ENCODE assay signal across 14 mouse cellular contexts in genomic region chr13:105411535-105412326, GRCm38 (mm10). TPM values are rescaled to one million over a fixed set of nuclear protein-coding genes. Genes with fewer than 3 reads are reported as not detected.
DNase-seq lines count a peak whose midpoint lies in the region; ATAC-seq lines count a peak whose summit lies in the region.
"Had no signal": no experiment of that assay in that cellular context is flagged by ENCODE, and none has a peak within 500 bp of the region (broad histone marks: within the 10 kb centered on the region; RNA-seq: fewer than 3 reads in every experiment).

No protein-coding gene starts in this region.

- no peak overlapping the region for H3K4me2 ChIP-seq in heart, embryonic 11.5 days
- H3K4me2 ChIP-seq in forebrain, embryonic 16.5 days (ENCODE audit: low read length), result no peak overlapping the region; the same call in 1 of the 2 replicates
- H3K4me2 ChIP-seq: embryonic facial prominence, embryonic 12.5 days; liver, embryonic 13.5 days; midbrain, embryonic 12.5 days had no signal

- H3K4me1 ChIP-seq in heart, embryonic 11.5 days (ENCODE audit: control insufficient read depth, insufficient read depth, low read length), result no peaks in the 10 kb centered on the region
- H3K4me1 ChIP-seq in forebrain, embryonic 16.5 days (replicated peaks; ENCODE audit: control insufficient read depth, insufficient read depth, low read length), result peaks cover 9% of the 10 kb centered on the region
- H3K4me1 ChIP-seq: embryonic facial prominence, embryonic 12.5 days; liver, embryonic 13.5 days; midbrain, embryonic 12.5 days had no signal

- no peaks in the 10 kb centered on the region for H3K27me3 ChIP-seq in heart, embryonic 11.5 days (ENCODE audit: control insufficient read depth, insufficient read depth, low read length)
- H3K27me3 ChIP-seq in forebrain, embryonic 16.5 days (replicated peaks; ENCODE audit: control insufficient read depth, insufficient read depth, low read length), result no peaks in the 10 kb centered on the region
- H3K27me3 ChIP-seq: embryonic facial prominence, embryonic 12.5 days; liver, embryonic 13.5 days; midbrain, embryonic 12.5 days had no signal

- no peaks in the 10 kb centered on the region for H3K36me3 ChIP-seq in heart, embryonic 11.5 days (ENCODE audit: control insufficient read depth, insufficient read depth, low read length)
- no peaks in the 10 kb centered on the region for H3K36me3 ChIP-seq in forebrain, embryonic 16.5 days (ENCODE audit: control insufficient read depth, insufficient read depth)
- H3K36me3 ChIP-seq: embryonic facial prominence, embryonic 12.5 days; liver, embryonic 13.5 days; midbrain, embryonic 12.5 days had no signal

- no peak overlapping the region for H3K27ac ChIP-seq in heart, embryonic 11.5 days (ENCODE audit: low read depth, low read length)
- peak overlapping the region; percentile 18; the same call in 1 of the 2 replicates for H3K27ac ChIP-seq in forebrain, embryonic 16.5 days (ENCODE audit: low read length)
- H3K27ac ChIP-seq: embryonic facial prominence, embryonic 12.5 days; liver, embryonic 13.5 days; midbrain, embryonic 12.5 days had no signal

- H3K9ac ChIP-seq in heart, embryonic 11.5 days (ENCODE audit: low read depth, low read length), result no peak overlapping the region
- no peak overlapping the region for H3K9ac ChIP-seq in forebrain, embryonic 16.5 days (replicated peaks; ENCODE audit: low read depth, low read length)
- H3K9ac ChIP-seq: embryonic facial prominence, embryonic 12.5 days; liver, embryonic 13.5 days; midbrain, embryonic 12.5 days had no signal

- H3K4me3 ChIP-seq in heart, embryonic 11.5 days (ENCODE audit: low read depth, low read length), result no peak overlapping the region
- no peak overlapping the region for H3K4me3 ChIP-seq in forebrain, embryonic 16.5 days (replicated peaks; ENCODE audit: low read length)
- H3K4me3 ChIP-seq: embryonic facial prominence, embryonic 12.5 days; liver, embryonic 13.5 days; midbrain, embryonic 12.5 days had no signal

- no peaks in the 10 kb centered on the region for H3K9me3 ChIP-seq in heart, embryonic 11.5 days (replicated peaks; ENCODE audit: control insufficient read depth, low read length)
- no peaks in the 10 kb centered on the region for H3K9me3 ChIP-seq in forebrain, embryonic 16.5 days (ENCODE audit: control insufficient read depth, low read length)
- H3K9me3 ChIP-seq: embryonic facial prominence, embryonic 12.5 days; liver, embryonic 13.5 days; midbrain, embryonic 12.5 days had no signal

- no peak for ATAC-seq in heart, embryonic 11.5 days (replicated peaks; ENCODE audit: insufficient number of reproducible peaks, low FRiP score, low TSS enrichment)
- ATAC-seq in forebrain, embryonic 16.5 days, result peak; percentile 96
- ATAC-seq: intestine, embryonic 16.5 days had no signal

- DNase-seq in heart, postnatal 4 days, result peak; percentile 5
- DNase-seq in layer of hippocampus, postnatal 10 days (ENCODE audit: low spot score in 2 of 2), result peak; percentile 49 to 65
- DNase-seq in right cerebral cortex, adult 18-20 months, result peak; percentile 40
- DNase-seq in spleen, adult 12 weeks (ENCODE audit: low spot score), result no peak
- DNase-seq in kidney, adult 9 months, result no peak
- no peak for DNase-seq in kidney, adult 8-10 months
- DNase-seq: adrenal gland, adult 2 months; heart, adult 11 months; liver, embryonic 13.5 days had no signal

- WGBS in heart, embryonic 11.5 days (ENCODE audit: insufficient replicate concordance), result 78% methylated on average over 10 of the region's 10 CpGs
- 39% methylated on average over 10 of the region's 10 CpGs for WGBS in forebrain, embryonic 16.5 days

RNA-seq across cellular contexts. Expression of gene Htr1a, which starts 31.7 kb away (rescaled TPM):
- total RNA-seq in heart, postnatal 4 days (2021), result not detected
- not detected in 2 replicates for polyA plus RNA-seq in heart, embryonic 11.5 days (2014; fragmentation: Nextera tagmentation; extraction: Ambion mirVana)
- 1.7 and 2.9 TPM in 2 replicates for polyA plus RNA-seq in forebrain, embryonic 16.5 days (2015; fragmentation: Nextera tagmentation; extraction: Ambion mirVana)
- total RNA-seq in layer of hippocampus, postnatal 10 days (2021), result 10 to 100 TPM; 15.6 to 17.1 TPM
- total RNA-seq: adrenal gland, adult 2 months had no signal
- polyA plus RNA-seq: adrenal gland, adult 2 months; intestine, embryonic 16.5 days; liver, embryonic 13.5 days had no signal

Comparison
In these comparisons a context has a peak if more than half of its experiments do, and no peak if none do; other contexts are left out.
1. DNase-seq: peak in heart, postnatal 4 days (single experiment), layer of hippocampus, postnatal 10 days (2 of 2) and right cerebral cortex, adult 18-20 months (single experiment); none in spleen, adult 12 weeks (single experiment), kidney, adult 9 months (single experiment) and kidney, adult 8-10 months (0 of 2).
2. RNA of gene Htr1a, which starts 31.7 kb away (total RNA-seq): 15.6 to 17.1 TPM in layer of hippocampus, postnatal 10 days; not detected in heart, postnatal 4 days; every median in the first group is over 10 times any median in the second.